Mouse (Mus musculus): ENCODE measurements at regions not wholly inside any gene's neighbourhood (a gene's known extent, or its start where the extent isn't known, plus 50 kb on each side); places are given as distances from the start of the nearest gene placed in this dataset.

DNA sequence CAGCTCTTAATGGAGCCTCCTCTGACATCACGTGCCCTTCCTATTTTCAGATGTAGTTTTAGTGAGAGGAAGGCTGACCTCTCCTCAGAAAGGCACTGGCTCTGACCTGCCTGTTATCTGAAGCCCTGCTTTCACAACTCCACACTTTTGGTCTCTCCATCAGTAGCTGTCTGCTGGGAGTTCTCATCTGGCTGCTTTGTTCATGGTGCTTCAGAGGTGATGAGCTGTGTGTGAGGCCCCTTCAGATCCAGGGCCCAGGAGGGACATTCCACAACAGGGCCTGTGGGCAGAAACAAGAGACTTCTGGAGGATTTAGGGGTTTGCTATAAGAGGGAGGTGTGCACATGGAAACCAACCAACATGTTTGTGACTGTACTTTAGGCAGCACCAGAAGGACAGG, 50.8 kb upstream of the Fhl2 start:
- no peak for DNase-seq (ENCODE audit: low spot score in 2 of 2)

- peak; percentile 29 to 52 for DNase-seq (ENCODE audit: low spot score in 2 of 2)
Observed at GRCm38 (mm10) chr1:43250281-43250680, 53.5 kb upstream of the Fhl2 start.

GRCm38 (mm10) chr1:43251356-43251755, 54.6 kb upstream of the Fhl2 start:
- no peak for DNase-seq (ENCODE audit: low spot score in 2 of 2)

DNA sequence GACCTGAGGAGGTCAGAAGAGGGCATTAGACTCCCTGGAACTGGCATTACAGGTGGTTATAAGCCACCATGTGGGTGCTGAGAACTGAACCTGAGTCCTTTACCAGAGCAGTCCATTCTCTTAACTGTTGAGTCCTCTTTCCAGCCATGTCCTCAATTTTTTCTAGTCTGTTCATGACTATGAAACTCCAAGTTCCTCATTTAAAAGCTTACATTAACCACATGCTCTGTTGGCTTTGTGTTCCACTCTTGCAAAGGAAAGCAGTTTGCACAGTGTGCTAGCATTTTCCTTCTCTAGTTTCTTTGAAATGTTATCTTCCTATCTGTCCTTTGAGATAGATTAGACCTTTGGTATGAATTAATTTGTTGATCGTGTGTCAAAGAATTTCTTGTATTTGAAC, 57.3 kb upstream of the Fhl2 start:
- no peak for DNase-seq (ENCODE audit: low spot score in 2 of 2)

DNA sequence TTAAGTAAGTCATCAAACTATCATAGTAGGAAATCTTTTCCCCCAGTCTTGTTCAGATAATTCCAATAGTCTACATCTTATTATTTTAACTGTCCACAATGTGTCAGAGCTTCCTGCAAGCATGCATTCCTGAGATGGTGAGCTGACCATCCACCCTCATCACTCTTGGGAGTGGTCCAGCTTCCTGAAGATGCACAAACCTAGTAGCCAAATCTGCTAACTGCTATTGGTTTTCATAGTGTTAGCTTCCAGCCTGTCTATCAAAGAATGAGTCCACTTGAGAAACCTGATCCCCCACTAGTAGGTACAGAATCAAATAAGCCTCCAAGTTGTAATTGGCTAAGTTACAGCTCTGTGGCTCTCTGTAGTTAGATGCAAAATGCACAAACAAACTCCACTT, 59.3 kb upstream of the Fhl2 start:
- DNase-seq (ENCODE audit: low spot score in 2 of 2): no peak

DNA sequence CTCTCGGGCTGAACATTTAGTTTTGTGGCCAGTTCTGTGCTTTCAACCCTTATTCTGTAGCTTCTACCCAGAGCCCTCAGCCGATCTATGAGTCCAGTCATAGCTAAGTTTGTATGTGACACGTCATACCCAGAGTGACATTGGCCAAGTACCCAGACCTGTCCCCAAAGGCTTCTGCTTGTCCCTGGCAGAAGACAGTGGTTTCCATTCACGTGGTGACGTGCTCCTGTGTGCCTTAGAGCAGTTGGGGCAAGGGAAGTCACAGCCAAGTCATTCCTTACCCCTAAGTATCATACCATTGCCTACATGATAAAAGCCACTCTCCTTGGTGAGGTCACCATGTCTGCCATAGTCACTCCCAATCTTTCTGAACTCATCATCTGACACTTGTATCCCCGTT, 61.1 kb upstream of the Fhl2 start:
- DNase-seq (ENCODE audit: low spot score in 2 of 2): no peak

DNA sequence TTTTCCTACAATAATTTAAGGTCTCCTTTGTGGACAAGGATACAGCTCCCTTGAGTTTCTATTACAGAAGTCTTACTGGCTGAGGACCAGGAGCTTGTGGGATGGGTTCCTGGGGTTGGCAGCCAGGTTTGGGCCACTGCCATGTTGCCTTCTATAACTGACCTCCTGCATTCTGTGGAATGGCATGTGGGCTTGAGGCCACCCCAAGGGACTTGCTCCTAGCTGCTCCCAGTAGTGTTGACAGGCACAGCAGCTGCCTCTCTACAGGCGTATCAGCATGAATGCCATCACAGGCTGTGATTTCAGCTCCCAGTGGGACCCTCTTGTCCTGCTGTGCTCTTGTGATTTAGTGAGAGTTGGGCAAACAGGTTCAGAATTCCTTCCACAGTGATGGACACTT, 63.1 kb upstream of the Fhl2 start:
- DNase-seq (ENCODE audit: low spot score in 2 of 2): peak; percentile 26 to 54

DNA sequence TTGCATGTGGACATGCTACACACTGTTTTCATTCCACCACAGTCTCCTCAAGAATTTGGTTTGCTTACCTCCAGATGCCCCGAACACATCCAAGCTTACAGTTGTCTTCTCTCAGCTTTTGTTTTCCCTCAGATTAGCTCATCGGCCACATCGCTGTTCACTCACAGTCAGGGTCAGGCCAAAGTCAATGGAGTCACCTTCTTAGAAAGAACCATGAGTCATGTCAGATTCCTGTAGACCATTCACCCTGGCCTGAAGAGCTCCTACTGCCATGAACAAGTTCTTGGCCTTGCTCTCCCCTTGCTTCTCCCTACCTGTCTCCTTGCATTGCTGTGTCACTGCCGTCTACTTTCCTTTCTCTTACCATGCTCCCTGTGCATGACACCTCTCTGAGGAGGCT, 63.7 kb upstream of the Fhl2 start:
- no peak for DNase-seq (ENCODE audit: low spot score in 2 of 2)

- peak; percentile 56 to 65 for DNase-seq (ENCODE audit: low spot score in 2 of 2)
Observed at GRCm38 (mm10) chr1:43264407-43264889, 67.7 kb upstream of the Fhl2 start.

DNA sequence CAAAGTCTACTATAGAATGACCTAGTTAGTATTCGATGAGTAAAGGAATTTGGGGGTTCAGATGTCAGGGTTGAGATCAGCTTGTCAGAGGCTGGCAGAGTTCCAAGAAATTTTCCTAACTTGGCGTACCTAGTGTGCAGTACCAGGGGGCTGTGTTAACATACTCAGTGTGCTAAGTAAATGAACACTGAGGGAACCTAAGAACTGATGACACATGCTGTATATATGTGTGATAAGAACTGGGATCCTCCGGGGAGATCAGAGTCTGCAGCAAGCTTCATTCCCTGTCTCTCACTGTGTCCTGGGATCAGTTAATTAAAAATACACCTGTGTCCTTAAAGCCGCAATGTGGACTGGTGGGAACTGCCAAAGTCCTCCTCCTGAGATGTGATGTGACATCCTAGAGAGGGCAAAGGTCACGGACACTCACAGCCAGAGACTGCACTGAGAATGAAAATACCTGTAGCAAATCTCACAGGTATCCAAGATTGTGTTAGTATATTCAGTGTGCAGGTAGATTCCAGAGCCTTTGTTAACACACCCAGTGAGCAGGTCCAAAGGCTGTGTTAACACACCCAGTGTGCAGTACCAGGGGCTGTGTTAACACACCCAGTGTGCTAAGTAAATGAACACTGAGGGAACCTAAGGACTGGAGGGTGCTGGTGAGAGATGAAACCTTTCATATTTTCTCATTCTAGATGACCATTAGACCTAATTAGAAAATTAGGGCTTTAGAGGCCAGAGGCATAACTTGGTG, 69.1 kb upstream of the Fhl2 start:
- no peak for DNase-seq (ENCODE audit: low spot score in 2 of 2)

GRCm38 (mm10) chr1:43269685-43270084, 72.9 kb upstream of the Fhl2 start:
- DNase-seq (ENCODE audit: low spot score in 2 of 2): no peak

DNA sequence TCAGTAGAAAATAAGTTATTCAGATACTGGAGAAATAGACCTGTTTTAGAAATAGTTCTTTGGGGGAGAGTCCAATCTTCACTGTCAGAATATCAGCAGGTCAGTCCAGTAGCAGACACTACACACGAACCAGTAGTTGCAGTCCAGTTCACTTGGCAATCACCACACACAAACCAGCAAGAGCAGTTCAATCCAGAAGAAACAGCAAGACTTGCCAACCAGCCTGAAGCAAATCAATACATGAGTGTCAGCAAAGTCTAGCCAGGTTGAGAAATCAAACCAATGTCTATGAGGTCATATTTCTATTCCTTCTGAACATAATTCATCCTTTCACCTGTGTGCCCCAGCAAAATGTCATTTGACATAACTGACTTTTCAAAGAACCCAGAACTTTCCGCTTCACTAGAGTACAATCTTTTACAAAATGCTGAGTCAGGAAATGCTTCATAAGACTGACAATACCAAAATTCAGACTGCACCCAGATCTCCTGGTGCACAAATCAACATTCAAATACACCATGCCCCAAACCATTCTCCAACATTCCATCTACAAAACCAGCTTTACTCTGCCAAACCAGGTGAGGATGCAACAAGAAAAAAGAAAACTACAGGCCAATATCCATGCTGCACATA, 76.6 kb upstream of the Fhl2 start:
- DNase-seq (ENCODE audit: low spot score in 2 of 2): no peak

GRCm38 (mm10) chr1:43291736-43292135, 95.0 kb upstream of the Fhl2 start:
- no peak for DNase-seq (ENCODE audit: low spot score in 2 of 2)

DNA sequence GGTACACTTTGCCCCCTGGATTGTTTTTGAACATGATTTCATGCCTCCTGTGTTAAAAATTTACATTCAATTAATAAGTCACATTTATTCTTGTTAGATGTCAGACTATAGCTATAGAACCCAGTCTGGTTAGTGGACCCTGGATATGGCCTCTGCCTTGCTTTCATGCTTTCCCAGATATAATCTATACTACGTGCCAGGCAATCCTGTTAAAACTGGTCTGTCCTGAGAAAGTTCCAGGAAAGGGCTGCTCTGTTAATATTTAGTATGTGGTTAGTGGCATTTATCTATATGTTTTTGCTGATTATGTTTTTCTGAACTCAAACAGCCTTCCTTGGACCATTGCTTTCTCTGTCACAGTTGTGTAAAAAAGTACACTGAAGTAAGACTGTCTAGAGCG, 95.8 kb upstream of the Fhl2 start:
- no peak for DNase-seq (ENCODE audit: low spot score in 2 of 2)

- no peak for DNase-seq (ENCODE audit: low spot score in 2 of 2)
Observed at GRCm38 (mm10) chr1:43294221-43295012, 97.6 kb upstream of the Fhl2 start.

GRCm38 (mm10) chr1:43297579-43297978, 100.8 kb upstream of the Fhl2 start:
- no peak for DNase-seq (ENCODE audit: low spot score in 2 of 2)

DNA sequence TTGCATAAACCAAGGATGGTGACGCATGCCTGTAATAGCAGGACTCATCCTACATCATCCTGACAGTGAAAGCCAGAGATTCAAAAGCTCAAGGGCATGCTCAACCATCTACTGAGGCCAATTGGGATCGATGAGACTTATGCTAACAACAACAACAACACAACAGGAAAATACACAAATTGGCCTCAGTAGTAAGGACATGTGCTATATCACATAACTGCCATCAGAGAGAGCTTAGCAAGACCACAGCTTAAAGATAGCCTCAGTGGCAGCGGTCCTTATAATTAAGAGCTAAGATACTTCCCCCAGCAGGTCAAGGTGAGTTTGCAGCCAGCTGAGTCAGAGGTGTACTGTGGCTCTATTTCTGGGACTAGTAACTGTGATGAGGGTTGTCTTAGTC, 102.0 kb upstream of the Fhl2 start:
- DNase-seq (ENCODE audit: low spot score in 2 of 2): no peak

DNA sequence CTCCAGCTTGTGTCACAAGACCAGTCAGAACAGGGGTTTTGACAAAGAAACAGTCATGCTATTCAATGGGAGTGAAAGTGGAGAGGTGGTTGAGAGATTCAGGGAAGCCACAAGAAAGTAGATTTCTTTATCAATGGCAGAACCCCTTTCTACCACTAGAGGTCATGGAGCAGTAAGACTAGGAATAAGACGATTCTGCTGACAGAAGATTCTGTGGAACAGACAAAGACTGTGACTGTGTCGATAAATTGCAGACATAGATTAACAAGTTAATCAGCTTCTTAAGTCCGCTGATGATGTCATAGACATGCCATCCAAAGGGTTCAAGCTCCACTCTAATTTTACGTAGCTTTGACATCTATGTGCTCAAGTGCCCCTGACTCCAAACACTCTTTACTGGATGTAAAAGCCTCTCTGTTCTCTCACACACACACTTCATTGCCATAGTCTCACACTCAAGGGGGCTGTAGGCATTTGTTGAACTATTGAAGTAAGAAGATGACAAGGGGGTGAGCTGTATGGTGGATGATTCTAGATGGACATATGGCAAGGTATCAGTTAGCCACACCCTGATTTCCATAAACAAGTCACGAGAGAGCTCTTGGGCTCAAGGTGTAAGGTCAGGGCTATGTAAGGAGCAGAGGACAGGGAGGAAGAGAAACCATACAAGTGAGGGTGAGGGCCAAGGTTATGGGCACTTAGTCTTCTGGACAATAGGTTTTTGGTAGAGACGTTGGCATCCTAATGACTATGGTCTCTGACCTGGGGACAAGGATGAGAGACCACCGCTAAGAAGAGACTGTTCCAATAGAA, 102.9 kb upstream of the Fhl2 start:
- DNase-seq (ENCODE audit: low spot score in 2 of 2): no peak

DNA sequence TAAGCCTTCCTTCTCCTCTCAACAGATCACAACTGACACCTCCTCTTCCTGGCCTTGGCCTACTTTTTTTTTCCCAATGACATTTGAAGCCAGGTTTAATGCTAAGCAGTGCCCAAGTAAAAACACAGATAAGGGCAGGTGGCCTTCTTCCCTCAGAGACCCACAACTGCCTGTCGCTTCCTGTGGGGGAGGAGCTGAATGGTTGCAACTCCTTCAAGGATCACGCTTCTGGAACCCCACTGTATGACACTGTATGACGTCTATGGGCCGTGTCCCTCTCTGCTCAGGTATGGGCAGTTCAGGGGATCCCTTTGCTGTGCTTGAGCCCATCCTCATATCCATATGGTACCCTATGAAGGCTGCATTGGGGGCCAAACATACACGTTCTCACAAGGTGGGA, 103.9 kb upstream of the Fhl2 start:
- no peak for DNase-seq (ENCODE audit: low spot score in 2 of 2)

- no peak for DNase-seq (ENCODE audit: low spot score in 2 of 2)
Observed at GRCm38 (mm10) chr1:43301866-43302571, 105.2 kb upstream of the Fhl2 start.

GRCm38 (mm10) chr1:43302657-43303056, 105.9 kb upstream of the Fhl2 start:
- DNase-seq (ENCODE audit: low spot score in 2 of 2): no peak
